Mouse (Mus musculus) liver, embryonic 13.5 days (tissue): ENCODE results near the gene Galnt11. TPM values are rescaled to one million over a fixed set of nuclear protein-coding genes. Genes with fewer than 3 reads are reported as not detected.

Experiments
- polyA plus RNA-seq: library from polyadenylated mRNA; unstranded; fragments of >200 nt; fragmentation: Nextera tagmentation; extraction: Ambion mirVana; gene quantifications from 2 replicates; pipeline ENCODE4 v1.2.1, GENCODE M21; 2015

Gene Galnt11
- polyA plus RNA-seq, 1 experiment from 2014 or later: 6.3 TPM

Other genes with a start within 250 kb of the Galnt11 start
- 4.3 and 5.3 TPM in 2 replicates for gene Prkag2, start 121.3 kb upstream of the Galnt11 start, polyA plus RNA-seq
- gene Galntl5, start 40.4 kb upstream of the Galnt11 start, polyA plus RNA-seq: not detected in 2 replicates
- gene E130116L18Rik, start 1.2 kb downstream of the Galnt11 start, polyA plus RNA-seq: not detected in 2 replicates